Mouse (Mus musculus) layer of hippocampus, adult 9-11 months (tissue): ENCODE data around the gene Gm26566.

Experiments
- DNase-seq: peaks from one replicate; pipeline ENCODE4 v3.0.0; 2022

Gene Gm26566

DNA sequence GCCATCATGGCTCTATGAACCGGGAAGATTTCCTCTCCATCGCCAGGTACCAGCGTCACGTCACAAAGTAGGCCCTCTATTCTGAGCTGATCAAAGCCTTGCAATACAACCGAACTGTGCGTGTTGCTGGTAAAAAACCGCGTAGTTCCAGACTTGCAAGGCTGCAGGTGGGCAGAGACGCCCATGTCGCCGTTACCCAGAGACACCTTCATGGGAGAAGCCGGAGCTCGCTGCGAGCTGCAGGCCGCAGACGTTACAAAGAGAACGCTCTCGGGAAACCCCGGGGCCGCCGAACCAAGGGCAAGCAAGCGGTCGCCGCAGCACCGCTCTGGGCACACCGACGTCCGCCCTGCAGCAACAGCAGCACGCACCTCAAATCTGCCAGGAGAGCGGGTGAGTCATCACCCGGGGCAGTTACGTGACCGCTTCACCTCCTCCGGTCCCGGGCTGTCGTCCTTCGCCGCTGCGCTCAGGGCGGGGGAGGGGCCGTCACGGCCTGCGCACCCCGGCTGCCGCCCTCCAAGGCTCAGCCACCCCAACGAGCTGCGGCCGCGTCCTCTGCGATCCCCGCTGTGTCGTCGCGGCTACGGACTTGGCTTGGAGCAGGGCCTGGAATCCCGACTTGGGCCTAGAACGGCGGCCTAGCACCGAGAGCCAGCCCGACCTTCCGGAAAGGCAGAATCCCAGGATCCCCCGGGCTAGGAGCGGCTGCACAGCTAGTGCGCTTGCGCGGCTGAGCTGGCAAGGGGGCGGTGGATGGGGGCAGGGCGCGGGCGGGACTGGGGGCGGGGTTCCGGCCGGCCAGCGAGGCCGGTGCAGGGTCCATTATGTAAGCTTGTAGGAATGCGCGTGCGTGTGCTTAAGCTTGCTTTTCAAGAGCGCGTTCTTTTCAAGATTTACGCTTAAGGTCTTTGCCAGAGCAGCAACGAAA, at the start of gene Gm26566, which contains the start of gene Klhl9:
Gm26566 (plus strand) TSS at position 15 of the 931 bp plus-strand sequence.
Klhl9 (minus strand) TSS at position 675 of the 931 bp plus-strand sequence.
- peak; percentile 90 for DNase-seq

DNA sequence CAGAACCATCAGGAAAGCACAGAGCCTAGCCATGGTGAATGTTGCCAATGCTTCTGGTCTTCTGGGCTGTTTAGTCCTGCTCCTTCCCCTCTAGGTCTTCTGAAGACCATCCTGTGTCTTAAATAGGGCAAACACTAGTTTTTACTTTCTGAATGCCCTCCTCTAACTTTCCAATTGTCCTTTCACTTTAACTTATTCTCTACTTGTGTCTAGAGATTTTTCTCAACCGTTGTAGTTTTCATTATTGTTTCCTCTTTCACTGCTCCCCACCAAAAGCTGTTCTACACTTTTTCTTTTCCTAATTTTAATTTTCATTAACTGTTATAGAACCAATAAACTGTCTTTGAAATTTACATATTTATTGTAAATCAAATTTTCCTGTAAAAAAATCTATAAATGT, 44.8 kb upstream of the Gm26566 start, which contains the start of gene Ifna16:
Ifna16 (minus strand) TSS at position 101 of the 400 bp plus-strand sequence.
- DNase-seq = no peak

DNA sequence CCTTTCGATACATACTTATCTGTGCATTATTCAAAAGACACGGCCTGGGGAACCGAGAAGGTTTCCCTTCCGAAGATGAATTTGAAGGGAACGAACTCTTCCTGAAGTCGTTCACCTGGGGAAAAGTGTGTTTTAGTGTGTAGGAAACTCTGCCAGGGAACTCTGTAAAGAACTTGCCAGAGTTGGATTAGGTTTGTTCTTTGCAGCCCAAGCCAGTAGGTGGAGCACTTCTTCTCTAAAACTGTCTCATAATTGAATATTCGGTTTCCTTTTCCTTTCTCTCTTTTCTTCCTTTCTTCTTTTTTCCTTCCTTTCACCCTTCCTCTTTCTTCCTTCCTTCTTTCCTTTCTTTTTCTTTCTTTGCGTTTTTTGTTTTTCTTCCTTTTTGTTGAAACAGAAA, 41.2 kb upstream of the Gm26566 start:
- DNase-seq = no peak

DNA sequence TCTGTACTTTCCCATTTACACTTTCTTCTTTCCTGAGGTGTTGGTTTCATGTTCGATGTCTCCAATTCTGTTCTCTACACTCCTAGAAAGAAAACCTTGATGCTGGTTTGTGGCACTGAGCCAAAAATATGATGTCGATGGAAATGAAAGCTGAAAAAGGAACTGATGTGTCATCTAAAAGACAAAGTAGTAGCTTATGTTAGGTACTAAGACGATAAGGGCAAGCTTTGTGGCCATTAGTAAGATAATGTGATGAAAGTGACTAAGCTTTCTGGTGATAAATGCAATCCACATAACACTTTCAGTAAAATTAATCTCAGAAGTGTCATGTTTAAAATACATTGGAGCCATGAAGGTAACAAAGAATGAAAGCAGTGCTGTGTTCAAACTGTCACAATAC, 40.3 kb upstream of the Gm26566 start:
- no peak for DNase-seq

DNA sequence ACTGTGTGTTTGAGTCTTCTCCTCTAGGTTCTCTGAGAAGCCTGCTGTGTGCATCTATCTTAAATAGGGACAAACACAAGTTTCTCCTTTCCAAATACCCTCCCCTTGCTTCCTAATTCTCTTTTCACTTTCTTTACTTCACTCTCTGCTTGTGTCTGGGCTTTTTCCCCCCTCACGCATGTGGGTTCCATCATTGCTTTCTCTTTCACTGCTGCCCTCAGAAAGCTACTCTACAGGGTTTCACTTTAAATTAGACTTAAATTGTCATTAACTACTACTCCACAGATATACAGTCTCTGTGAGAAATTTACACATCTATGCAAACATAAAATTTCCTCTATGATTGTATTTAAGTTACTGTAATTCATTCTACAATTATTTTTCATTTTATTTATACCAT, 37.8 kb upstream of the Gm26566 start, which contains the start of gene Ifna2:
Ifna2 (minus strand) TSS at position 101 of the 400 bp plus-strand sequence.
- no peak for DNase-seq

DNA sequence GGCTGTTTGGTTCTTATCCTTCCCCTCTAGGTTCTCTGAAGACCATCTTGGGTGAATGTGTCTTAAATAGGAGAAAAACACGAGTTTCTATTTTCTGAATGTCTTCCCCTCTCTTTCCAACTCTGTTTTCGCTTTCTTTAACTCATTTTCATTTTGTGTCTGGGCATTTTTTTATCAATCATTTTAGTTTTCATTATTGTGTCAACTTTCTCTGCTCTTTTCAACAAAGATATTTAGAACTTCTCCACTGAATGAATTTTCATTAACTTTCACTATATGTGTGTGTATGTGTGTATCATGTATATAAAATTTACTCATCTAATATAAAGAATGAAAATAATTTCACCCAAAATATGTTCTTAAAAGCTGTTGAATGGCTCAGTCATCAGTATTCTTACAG, 30.3 kb upstream of the Gm26566 start, which contains the start of gene Ifnab:
Ifnab (minus strand) TSS at position 101 of the 400 bp plus-strand sequence.
- no peak for DNase-seq

DNA sequence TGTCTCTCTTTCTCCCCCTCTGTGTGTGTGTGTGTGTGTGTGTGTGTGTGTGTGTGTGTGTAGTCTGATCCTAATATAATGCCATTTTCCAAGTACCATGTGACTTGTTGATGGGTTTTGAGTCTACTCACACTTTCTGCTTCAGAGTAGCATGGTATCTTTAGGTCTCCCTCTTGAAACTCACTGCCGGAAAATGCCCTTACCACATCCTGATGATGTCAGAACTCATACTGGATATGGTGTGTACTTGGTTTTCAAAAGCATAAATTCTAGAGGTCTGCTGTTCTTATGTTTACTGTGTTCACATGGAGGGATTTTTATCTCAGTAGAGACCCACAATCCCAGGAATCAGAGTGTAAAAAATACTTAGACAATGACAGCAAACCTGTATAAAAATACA, 29.1 kb upstream of the Gm26566 start:
- no peak for DNase-seq

DNA sequence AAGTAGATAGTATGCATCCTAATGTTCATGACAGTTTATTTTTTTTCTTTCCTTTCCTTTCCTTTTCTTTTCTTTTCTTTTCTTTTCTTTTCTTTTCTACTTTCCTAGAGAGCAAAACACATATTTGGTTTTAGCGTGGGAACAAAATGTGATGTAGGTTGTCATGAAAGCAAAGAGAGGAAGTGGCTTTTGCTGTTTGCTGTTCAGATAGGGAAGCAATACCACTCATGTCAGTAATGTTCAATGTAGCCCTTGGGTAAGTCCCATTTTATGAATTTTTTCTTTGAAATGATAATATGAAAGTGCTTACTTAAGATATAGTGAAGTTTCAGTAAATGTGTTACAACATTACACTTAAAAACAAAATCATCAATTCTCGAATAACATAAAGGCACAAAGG, 28.2 kb upstream of the Gm26566 start:
- DNase-seq = no peak

DNA sequence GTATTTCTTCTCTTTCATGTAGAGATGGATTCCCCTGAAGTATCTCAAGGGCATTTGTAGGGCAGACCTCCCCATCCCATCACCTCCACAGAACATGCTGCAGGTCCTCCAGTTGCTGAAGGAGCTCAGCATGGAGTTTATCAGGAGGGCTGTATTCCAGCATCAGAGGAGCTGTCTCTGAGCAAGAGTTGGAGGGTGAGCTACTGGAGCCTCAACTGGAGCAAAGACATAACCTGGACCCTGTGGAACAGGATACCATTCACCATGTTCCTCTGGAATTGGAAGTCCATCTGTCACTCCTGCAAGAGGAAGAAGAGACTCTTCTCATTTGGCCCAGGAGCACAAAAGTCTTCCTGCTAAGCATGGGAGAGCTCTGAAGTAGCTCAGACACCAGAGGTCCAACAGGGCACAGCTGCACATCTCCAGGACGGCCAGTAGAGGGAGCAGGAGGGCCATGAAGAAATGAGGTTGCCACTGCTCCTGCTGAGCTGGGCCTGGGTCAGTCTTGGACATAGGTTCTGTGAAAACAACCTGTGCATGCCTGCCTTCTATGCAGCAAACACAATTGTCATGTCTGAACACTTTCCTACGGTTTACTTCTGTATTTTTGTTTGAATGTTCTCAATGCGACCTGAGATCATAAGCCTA, 25.2 kb upstream of the Gm26566 start:
- peak; percentile 38 for DNase-seq

DNA sequence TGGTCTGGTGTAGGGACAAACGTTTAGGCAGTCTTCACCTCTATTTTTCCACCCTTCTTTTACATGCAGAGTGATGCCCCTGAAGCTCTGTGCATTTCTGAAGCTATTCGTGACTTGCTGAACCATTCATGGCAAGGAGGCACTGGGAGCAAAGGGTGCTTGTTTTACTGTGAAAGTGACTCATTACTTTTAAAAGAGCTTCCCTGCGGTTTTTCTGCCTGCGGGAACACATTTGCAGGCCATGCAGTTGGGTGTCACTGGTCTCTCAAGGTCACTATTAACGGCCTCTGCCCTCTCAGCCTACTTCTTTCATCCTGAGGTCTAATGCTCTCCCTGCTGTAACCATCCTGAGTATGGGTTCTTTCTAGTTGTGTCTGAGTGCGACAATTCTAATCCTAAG, 24.5 kb upstream of the Gm26566 start:
- no peak for DNase-seq

DNA sequence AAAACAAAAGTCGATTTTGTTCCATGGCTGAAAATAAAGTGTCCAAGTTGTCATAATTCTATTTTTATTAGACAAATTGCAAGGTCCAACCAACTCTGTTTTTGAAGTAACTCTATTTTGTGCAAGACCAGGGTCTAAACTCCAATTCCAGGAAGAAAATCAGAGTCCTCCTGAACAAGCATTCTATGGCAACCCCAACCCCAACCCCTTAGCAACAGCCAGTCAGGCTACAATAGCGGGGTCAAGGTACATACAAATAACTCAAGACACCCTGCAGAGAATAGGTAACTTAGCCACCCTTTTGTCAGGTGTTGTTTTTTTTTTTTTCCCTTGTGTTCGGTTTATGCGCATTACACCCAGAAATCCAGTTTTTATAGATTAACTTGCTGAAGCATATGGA, 23.9 kb upstream of the Gm26566 start:
- no peak for DNase-seq

DNA sequence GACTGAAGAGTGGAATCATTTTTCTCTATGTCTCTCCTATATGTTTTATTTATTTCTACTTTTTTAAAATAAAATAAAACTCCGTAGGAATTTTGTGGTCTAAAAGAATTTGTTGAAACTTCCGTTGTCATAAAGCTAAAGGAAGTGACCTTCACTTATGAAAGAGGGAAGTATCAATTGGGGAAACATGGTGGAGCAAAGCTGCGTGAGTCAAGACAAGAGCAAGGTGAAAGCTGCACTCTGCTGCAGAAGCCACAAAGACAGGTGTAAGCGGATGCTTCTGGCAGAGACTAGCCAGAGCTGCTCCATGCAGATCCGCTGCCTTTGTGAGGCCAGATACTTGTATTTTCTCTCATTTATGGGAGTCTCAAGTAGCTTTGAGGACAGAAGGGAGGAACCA, 22.8 kb upstream of the Gm26566 start:
- DNase-seq = no peak

DNA sequence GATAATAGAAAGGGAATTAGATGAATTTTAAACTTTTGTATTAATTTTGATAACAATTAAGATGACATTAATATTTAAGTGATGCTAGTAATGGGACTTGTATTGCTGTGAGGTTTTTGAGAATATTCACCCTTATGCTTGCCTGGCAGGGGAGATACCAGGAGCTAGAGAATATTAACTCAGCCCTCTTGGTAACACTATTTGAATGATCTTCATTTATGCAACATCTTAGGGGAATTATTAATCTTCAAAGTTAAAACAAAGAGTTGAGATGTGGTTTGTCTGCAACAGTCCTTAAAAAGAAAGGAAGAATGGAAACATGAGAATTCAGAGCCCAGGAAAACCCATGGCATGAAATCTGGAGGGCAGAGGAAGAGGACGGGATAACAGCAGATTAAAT, 22.3 kb upstream of the Gm26566 start:
- no peak for DNase-seq

DNA sequence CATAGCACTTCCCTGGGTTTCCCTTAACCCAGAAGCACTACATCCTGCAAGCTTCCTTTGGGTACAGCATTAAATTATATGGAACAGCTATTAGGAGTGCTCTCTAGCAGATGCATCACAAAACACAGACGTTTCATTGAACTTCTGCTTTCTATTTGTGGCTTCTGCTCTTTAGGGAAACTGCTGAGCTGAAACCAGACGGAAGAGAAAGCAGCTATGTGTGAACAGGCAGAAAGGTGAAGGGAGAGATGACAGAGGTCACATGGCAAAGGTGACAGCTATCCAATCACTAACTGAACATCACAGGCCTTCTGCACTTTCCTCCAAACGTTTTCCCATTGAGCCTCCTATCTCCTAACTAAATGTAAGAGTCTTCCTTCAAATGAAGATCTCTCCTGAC, 15.7 kb upstream of the Gm26566 start:
- DNase-seq = no peak

DNA sequence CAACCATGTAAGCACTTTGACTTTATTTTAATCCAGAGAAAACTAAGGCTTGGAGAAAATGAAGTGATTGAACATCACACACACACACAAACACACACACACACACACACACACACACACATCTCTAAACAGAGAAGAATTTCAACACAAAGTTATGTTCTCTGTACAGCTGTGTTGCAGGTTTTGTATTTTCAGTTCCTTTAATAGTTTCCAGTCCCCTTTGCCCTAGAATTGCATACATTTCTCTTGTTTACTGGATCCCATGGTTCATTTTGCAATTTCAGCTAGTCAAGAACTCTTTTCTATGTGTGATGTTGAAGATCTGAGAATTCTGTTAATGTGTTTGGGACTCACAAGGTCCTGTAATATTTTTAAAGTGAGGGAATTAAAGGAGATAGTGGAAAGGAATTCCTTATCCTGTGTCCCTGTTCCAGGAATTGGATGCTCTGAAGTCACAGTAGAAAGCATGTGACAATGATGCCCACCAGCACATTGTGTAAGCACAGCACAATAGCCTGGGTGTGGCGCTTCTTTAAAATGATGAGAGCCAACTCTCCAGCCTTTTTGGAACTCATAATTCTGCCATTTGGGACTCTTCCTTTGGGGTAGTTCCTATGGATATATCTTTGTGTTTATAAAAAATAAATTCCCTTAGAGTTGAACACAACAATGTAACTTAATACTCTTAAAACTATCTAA, 14.3 kb upstream of the Gm26566 start:
- no peak for DNase-seq

DNA sequence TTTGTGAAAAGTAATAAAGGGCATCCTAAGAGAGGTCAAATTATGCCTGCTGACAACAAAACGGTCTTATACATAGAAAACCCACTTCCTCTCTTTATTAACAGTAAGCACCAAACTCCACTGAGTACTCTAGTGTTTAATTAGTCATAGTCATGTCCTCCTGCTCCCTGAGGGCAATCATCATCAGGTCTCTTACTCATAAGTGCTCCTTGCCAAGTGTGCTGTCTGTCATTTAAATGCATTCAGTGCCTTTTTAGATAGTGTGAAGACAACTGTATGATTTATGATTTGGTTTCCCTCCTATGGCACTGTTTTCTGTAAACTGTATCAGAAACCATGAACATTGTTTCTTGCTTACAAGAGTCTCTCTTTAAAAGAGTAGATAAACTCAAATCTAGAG, 7.3 kb upstream of the Gm26566 start:
- DNase-seq = no peak

DNA sequence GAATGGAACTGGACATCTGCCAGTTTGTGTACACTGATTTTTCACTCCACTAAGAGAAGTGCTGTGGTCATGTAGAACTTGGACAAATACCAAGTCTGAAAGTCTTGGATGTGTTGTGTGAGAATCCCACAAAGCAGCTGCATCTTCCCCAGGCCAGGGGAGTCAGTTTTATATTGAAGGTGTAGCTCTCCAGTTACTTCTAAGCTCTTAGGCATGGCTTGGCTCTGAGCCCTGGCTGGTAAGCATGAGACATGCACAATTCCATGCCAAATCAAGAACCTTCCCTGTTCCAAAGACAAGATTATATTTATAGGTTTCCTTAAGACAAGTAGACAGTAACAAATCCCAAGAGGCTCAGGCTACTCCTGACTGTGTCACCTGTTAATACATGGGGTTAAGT, 6.5 kb upstream of the Gm26566 start:
- DNase-seq = no peak

DNA sequence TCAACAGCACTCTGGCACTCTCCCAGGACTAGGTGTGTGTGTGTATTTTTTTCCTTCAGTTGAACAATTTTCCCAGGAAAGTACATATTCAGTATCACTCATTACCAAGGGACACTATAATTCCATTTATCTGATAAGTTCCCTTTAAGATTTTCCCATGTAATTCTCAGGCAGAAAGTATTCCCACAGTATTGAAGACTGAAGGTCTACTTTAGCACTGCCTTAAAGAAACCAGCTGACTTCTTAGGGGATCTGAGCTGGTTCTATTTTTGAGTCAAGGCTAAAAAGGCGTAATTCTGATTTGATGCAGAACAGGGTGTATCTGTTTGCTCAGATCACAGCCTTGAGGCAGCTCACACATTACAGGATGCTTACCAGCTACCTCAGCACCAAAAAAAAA, 2.9 kb upstream of the Gm26566 start:
- DNase-seq = no peak

DNA sequence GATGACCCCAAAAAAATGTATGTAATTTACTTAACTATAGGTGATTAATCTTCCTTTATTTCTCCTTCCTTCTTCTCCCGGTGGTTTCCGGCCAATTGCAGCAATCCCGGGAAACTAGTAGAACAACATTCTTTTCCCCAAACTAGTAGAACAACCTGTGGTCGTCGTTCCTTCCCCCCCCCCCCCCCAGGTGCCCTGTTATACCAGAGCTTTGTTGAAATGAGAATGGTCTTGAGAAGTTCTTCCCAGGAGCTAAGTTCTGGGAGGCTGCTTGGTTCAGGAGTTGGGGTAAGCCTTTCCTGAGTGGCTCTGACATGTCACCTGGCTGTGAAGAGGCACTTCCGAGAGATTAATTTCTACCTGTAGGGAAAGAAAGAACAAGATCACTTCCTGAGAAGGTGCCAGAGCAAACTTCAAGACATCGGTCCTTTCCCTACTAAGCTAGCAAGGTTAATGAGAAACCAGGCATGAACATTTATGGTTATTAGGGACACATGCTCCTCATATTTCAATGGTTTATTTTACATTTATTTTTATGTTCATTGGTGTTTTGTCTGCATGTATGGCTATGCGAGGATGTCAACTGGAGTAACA, 2.0 kb downstream of the Gm26566 start:
- no peak for DNase-seq

DNA sequence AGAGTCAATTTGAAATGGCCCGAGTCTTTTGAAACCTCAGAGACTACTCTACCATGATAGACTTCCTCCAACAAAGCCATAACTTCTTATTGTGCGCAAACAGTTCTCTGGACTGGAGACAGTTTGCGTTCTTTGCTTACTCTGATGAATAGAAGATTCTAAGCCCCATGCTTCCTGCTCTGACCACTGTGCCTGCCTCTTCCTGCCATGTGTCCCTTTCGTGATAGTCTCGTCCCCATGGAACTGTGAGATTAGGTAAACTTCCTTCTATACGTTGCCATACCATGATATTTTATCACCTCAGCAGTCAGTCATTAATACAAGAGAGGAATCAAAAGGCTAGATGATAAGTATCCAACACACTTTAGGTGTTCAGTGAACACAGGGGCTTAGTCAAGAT, 5.1 kb downstream of the Gm26566 start:
- no peak for DNase-seq

DNA sequence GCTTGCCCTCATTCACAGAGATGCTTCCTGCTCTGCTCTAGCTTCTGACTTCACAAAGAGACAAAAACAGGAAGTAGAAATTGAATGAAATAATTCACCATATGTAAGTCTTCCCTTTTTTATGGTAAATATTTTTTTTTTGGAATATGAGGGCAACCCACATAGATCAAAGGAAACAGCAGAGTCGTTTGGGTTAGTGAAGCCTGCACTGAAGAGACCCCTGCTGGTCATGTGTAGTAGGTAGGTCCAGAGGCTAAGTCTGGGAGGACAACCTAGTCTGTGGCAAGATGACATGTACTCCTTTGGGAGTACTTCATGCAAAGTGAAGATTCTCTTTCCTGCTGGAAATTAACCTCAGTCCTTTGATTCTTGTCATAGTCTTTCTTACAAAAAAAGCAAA, 5.7 kb downstream of the Gm26566 start:
- no peak for DNase-seq

DNA sequence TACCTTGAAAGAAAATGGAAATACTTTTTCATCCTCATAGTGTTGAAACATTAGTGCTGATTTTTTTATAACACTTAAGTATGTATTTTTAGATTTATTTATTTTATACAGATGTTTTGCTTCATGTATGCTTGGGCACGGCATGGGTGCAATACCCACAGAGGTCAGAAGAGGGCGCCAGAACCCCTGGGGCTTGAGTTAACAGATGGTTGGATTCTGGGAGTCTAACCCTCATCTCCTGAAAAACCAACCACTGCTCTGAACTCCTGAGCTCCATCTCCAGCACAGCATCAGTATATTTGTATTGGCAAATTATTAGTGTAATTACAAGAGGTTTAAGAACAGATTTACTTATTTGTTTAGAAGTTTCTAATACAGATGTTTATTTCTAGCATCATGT, 16.9 kb downstream of the Gm26566 start:
- DNase-seq = peak; percentile 14

DNA sequence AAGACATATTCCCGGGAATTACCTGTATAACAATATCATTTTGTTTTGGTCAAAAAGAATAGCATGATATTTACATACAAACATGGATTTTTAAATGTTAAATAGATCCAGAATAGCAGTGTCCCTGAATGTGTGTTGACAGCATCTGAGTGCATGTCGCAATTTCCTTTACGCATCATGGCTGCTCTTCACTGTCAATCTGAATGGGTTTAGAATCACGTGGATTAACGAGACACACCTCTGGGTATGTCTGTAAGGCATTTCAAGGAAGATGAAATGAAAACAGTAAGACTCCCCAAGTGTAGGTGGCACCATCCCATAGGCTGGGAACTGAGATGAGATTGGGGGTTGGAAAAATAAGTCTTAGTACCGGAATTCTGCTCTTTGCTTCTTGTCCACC, 17.4 kb downstream of the Gm26566 start:
- no peak for DNase-seq
